Mouse (Mus musculus): ENCODE results near the gene Zfp770.
A peak's percentile ranks its signal among the peaks of the same experiment; 100 is the strongest.

GRCm38 (mm10) chr2:114200932-114201559 lies at the start of gene Zfp770:
- TF ChIP-seq CTCF (IDR thresholded peaks at IDR 0.05; ENCODE audit: extremely low read depth, insufficient read depth, low read length) (no peak), POLR2A (IDR thresholded peaks at IDR 0.05; ENCODE audit: extremely low read depth, insufficient read depth, low read length) (peak; percentile 96)
